Comparison of ENCODE assay signal across 21 mouse cellular contexts in the genomic region with DNA sequence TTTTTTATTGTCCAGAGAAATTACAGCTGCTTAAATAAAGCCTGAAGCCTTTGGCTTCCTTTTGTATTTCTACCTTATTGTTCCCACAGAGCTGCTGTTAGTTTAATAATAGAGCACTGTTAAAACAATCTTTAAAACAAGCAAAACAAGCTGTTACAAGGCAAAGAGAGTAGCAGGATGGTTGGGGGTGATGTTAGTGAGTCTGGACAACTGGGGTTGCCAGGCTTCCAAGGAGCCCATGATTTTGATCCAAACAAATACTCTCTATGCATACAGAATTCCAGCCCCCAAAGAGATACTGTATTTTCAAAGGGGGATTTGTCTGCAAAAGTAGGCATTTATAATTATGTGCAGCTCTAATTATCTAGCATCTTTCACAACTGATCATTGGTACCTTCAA.
"Had no signal": no experiment of that assay in that cellular context is flagged by ENCODE, and none has a peak within 500 bp of the region (broad histone marks: within the 10 kb centered on the region; RNA-seq: fewer than 3 reads in every experiment).

No protein-coding gene starts in this region.

- H3K27ac ChIP-seq: kidney, postnatal 0 days; layer of hippocampus, adult 2 months; left cerebral cortex, adult 2 months; liver, embryonic 14.5 days; macrophage; midbrain, embryonic 12.5 days; midbrain, embryonic 15.5 days; neural tube, embryonic 12.5 days; neural tube, embryonic 15.5 days; stomach, embryonic 15.5 days had no signal

- DNase-seq: kidney, adult 2 months; kidney, postnatal 25 days; layer of hippocampus, adult 9-11 months; layer of hippocampus, postnatal 36 days; liver, postnatal 0 days; lung, embryonic 14.5 days; right cerebral cortex, postnatal 14 days; spleen, adult 18-20 months; thymus, postnatal 25 days had no signal

- H3K4me2 ChIP-seq: liver, embryonic 11.5 days; lung, embryonic 14.5 days; midbrain, embryonic 12.5 days; midbrain, embryonic 15.5 days; neural tube, embryonic 12.5 days; neural tube, embryonic 15.5 days; stomach, embryonic 15.5 days had no signal

- H3K36me3 ChIP-seq: midbrain, embryonic 15.5 days; neural tube, embryonic 12.5 days; neural tube, embryonic 15.5 days; stomach, embryonic 15.5 days had no signal

- H3K4me3 ChIP-seq: layer of hippocampus, adult 2 months; left cerebral cortex, adult 2 months; midbrain, embryonic 12.5 days; midbrain, embryonic 15.5 days; neural tube, embryonic 12.5 days; neural tube, embryonic 15.5 days; stomach, embryonic 15.5 days had no signal

- H3K9ac ChIP-seq: liver, embryonic 14.5 days; liver, postnatal 0 days; lung, embryonic 14.5 days; midbrain, embryonic 12.5 days; midbrain, embryonic 15.5 days; neural tube, embryonic 12.5 days; neural tube, embryonic 15.5 days; stomach, embryonic 15.5 days had no signal

- ATAC-seq: liver, postnatal 0 days; lung, postnatal 0 days had no signal

- H3K9me3 ChIP-seq: midbrain, embryonic 12.5 days; midbrain, embryonic 15.5 days; neural tube, embryonic 12.5 days; neural tube, embryonic 15.5 days; stomach, embryonic 15.5 days had no signal

- H3K4me1 ChIP-seq: midbrain, embryonic 12.5 days; midbrain, embryonic 15.5 days; neural tube, embryonic 12.5 days; neural tube, embryonic 15.5 days; stomach, embryonic 15.5 days had no signal

- H3K27me3 ChIP-seq: midbrain, embryonic 12.5 days; midbrain, embryonic 15.5 days; neural tube, embryonic 12.5 days; neural tube, embryonic 15.5 days; stomach, embryonic 15.5 days had no signal
